Mouse (Mus musculus) neutrophil, adult 83 days (primary cell): ENCODE measurements around the gene Gm1110. TPM values are rescaled to one million over a fixed set of nuclear protein-coding genes. Genes with fewer than 3 reads are reported as not detected.

Experiments used
- total RNA-seq, 2 experiments: library from RNA; stranded (reverse); gene quantifications; one replicate each; pipeline ENCODE4 v1.2.4; 2023

Gene Gm1110
- total RNA-seq = not detected

GRCm38 (mm10) chr9:26922909-26923526, at the start of gene Gm1110:
Gm1110 (minus strand) TSS chr9:26923111.

DNA sequence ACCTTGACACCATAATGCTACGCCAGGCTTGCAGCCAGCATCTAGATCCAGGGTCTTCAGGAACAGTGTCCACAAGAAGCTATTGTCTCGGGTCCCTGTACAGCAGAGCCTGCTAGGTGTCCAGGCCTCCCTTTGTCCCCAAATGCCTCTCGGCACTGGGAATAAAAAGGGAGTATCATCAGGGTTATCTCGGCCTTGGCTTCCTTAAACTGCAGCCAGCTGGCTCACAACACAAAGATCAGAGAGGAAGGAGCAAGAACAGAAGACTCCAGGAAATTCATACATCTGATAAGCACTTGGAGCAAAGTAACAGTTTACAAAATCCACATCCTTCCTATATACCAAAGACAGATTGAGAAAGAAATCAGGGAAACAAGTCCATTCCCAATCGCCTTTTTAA, 62.2 kb downstream of the Gm1110 start, which contains the start of gene Glb1l3:
Glb1l3 (minus strand) TSS at position 140 of the 400 bp plus-strand sequence.

Other genes with a start within 250 kb of the Gm1110 start
- not detected for gene B3gat1, start 189.4 kb downstream of the Gm1110 start, total RNA-seq
- gene Glb1l2, start 116.6 kb downstream of the Gm1110 start, total RNA-seq = not detected
- gene Glb1l3, start 62.2 kb downstream of the Gm1110 start, total RNA-seq = not detected
- gene Acad8, start 76.5 kb upstream of the Gm1110 start, total RNA-seq = 10 to 100 TPM; 30.2 to 30.9 TPM
- 10 to 100 TPM; 12.2 to 13.1 TPM for gene Thyn1, start 76.6 kb upstream of the Gm1110 start, total RNA-seq
- 10 to 100 TPM; 53.5 to 57.1 TPM for gene Vps26b, start 107.0 kb upstream of the Gm1110 start, total RNA-seq
- gene Ncapd3, start 107.1 kb upstream of the Gm1110 start, total RNA-seq = 10 to 100 TPM; 42.8 to 47.3 TPM
- gene Jam3, start 232.3 kb upstream of the Gm1110 start, total RNA-seq = under 1 TPM in 1 of 2 experiments, not detected in 1; 0.26 TPM